Mouse (Mus musculus) lung, embryonic 15.5 days (tissue): ENCODE results near the gene Wdr46. TPM values are rescaled to one million over a fixed set of nuclear protein-coding genes. Genes with fewer than 3 reads are reported as not detected.

Experiments used
- ATAC-seq: fragments of 200-750 bp; cut with Nextera tagmentation; 2 replicates; pipeline ENCODE4 v1.8.0; 2017; ENCODE audit warnings: moderate number of reproducible peaks, borderline replicate concordance; ENCODE audit not compliant: low FRiP score, low TSS enrichment; ENCODE audit errors: extremely low read depth
- H3K27ac ChIP-seq: fragments of 300-500 bp; sonication (generic); 2 replicates; pipeline ENCODE4 v1.5.1; 2015; ENCODE audit warnings: moderate library complexity, mild to moderate bottlenecking, inconsistent platforms
- H3K27me3 ChIP-seq: fragments of 300-500 bp; sonication (generic); 2 replicates; pipeline ENCODE4 v1.6.1; 2015; ENCODE audit warnings: inconsistent platforms
- H3K36me3 ChIP-seq: fragments of 300-500 bp; sonication (generic); 2 replicates; pipeline ENCODE4 v1.6.1; 2015; ENCODE audit warnings: inconsistent platforms
- H3K4me1 ChIP-seq: fragments of 300-500 bp; sonication (generic); 2 replicates; pipeline ENCODE4 v1.6.1; 2015; ENCODE audit warnings: inconsistent platforms
- H3K4me2 ChIP-seq: fragments of 300-500 bp; sonication (generic); 2 replicates; pipeline ENCODE4 v1.6.1; 2015; ENCODE audit warnings: inconsistent platforms, mild to moderate bottlenecking, moderate library complexity
- H3K4me3 ChIP-seq: fragments of 300-500 bp; sonication (generic); 2 replicates; pipeline ENCODE4 v1.5.1; 2015; ENCODE audit warnings: mild to moderate bottlenecking, inconsistent platforms
- H3K9ac ChIP-seq: fragments of 300-500 bp; sonication (generic); 2 replicates; pipeline ENCODE4 v1.6.1; 2015; ENCODE audit warnings: inconsistent platforms
- H3K9me3 ChIP-seq: fragments of 300-500 bp; sonication (generic); 2 replicates; pipeline ENCODE4 v1.6.1; 2016; ENCODE audit warnings: inconsistent platforms
- WGBS: fragments of 180-500 bp; shearing (Covaris S2); methylation state at CpG from one replicate; pipeline ENCODE4 v1.1.7; 2015; 5-methylcytosine and 5-hydroxymethylcytosine counted together
- polyA plus RNA-seq: library from polyadenylated mRNA; unstranded; fragments of >200 nt; fragmentation: Nextera tagmentation; extraction: Ambion mirVana; gene quantifications from 2 replicates; pipeline ENCODE4 v1.2.1, GENCODE M21; 2015

Gene Wdr46
- polyA plus RNA-seq, 1 experiment from 2014 or later = 34.2 TPM

DNA sequence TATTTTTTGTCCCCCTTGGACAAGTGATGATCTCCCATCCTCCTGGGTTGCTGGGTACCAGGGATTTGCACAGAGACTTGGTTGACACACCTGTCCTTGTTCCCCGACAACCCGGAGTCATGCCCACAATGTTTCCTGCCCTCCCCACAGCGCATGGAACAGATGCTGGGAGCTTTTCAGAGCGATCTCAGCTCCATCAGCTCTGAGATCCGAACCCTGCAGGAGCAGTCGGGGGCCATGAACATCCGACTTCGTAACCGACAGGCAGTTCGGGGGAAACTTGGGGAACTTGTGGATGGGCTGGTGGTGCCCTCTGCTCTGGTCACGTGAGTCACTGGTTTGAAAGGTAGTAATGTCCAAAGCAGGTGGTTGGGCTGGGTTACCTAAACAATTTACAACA, 18.0 kb downstream of the Wdr46 start:
- peaks cover 52% of the 10 kb centered on the region for H3K36me3 ChIP-seq

DNA sequence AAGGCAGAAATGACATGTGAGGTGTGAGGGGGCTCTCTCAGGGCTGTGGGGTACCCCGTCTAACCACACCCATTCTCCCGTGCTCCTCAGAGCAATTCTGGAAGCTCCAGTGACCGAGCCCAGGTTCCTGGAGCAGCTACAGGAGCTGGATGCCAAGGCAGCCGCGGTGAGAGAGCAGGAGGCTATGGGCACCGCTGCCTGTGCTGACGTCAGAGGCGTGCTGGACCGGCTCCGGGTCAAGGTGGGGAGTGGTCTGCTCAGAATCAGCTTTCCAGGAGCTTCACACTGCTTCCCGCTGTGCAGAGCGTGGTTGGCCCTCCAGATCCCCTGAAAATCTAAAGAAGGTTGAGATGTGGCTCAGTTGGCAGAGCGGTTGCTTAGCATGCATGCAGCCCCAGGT, 18.7 kb downstream of the Wdr46 start:
- no peak overlapping the region for H3K4me3 ChIP-seq
- H3K27ac ChIP-seq = no peak overlapping the region
- WGBS = 94% methylated on average over 13 of the region's 13 CpGs
- peaks cover 50% of the 10 kb centered on the region for H3K36me3 ChIP-seq
- H3K4me2 ChIP-seq = no peak overlapping the region
- no peak overlapping the region for H3K9ac ChIP-seq
- H3K9me3 ChIP-seq = no peaks in the 10 kb centered on the region
- ATAC-seq = no peak
- peaks cover 14% of the 10 kb centered on the region for H3K4me1 ChIP-seq
- H3K27me3 ChIP-seq = no peaks in the 10 kb centered on the region

More for the DNA sequence above, 18.0 kb downstream of the Wdr46 start:
- no peak overlapping the region for H3K9ac ChIP-seq
- H3K4me3 ChIP-seq = no peak overlapping the region
- no peak overlapping the region for H3K27ac ChIP-seq
- 91% methylated on average over 11 of the region's 11 CpGs for WGBS
- no peaks in the 10 kb centered on the region for H3K27me3 ChIP-seq
- no peak overlapping the region for H3K4me2 ChIP-seq
- H3K9me3 ChIP-seq = no peaks in the 10 kb centered on the region
- no peak for ATAC-seq
- H3K4me1 ChIP-seq = peaks cover 21% of the 10 kb centered on the region

DNA sequence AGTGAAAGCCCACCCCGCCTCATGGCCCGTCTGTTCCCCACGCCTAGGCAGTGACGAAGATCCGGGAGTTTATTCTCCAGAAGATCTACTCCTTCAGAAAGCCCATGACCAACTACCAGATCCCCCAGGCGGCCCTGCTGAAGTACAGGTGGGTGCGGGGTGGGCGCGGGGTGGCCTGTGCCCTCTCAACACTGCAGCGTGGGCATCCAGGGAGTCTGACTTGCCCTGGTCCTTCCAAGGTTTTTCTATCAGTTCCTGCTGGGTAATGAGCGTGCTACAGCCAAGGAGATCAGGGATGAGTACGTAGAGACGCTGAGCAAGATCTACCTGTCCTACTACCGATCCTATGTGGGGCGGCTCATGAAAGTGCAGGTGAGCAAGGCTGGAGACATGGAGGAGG, 19.5 kb downstream of the Wdr46 start:
- WGBS = 91% methylated on average over 15 of the region's 15 CpGs
- Histone ChIP-seq H3K9me3 (no peaks in the 10 kb centered on the region), H3K4me1 (peaks cover 9% of the 10 kb centered on the region; the same call in 1 of the 2 replicates), H3K27ac (no peak overlapping the region), H3K4me3 (no peak overlapping the region), H3K36me3 (peaks cover 51% of the 10 kb centered on the region), H3K9ac (no peak overlapping the region), H3K27me3 (no peaks in the 10 kb centered on the region), H3K4me2 (no peak overlapping the region)
- no peak for ATAC-seq

DNA sequence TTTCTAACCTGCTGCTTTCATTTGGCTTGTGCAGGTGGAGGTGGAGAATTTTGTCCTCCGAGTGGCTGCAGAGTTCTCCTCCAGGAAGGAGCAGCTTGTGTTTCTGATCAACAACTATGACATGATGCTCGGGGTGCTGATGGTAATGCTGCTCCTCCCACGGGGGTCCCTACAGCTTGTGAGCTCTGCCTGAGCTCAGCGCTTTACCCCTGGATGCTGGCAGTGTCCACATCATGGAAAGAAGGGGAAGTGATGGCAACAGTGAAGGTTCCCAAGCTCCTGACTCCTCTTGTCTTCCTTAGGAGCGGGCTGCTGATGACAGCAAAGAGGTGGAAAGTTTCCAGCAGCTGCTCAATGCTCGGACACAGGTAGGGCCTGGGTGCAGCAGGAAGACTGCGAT, 22.4 kb downstream of the Wdr46 start:
- Histone ChIP-seq H3K9me3 (no peaks in the 10 kb centered on the region), H3K4me1 (no peaks in the 10 kb centered on the region), H3K9ac (no peak overlapping the region), H3K36me3 (peaks cover 56% of the 10 kb centered on the region), H3K4me2 (no peak overlapping the region), H3K27ac (no peak overlapping the region), H3K4me3 (no peak overlapping the region), H3K27me3 (no peaks in the 10 kb centered on the region)
- ATAC-seq = no peak
- WGBS = 89% methylated on average over 7 of the region's 7 CpGs

DNA sequence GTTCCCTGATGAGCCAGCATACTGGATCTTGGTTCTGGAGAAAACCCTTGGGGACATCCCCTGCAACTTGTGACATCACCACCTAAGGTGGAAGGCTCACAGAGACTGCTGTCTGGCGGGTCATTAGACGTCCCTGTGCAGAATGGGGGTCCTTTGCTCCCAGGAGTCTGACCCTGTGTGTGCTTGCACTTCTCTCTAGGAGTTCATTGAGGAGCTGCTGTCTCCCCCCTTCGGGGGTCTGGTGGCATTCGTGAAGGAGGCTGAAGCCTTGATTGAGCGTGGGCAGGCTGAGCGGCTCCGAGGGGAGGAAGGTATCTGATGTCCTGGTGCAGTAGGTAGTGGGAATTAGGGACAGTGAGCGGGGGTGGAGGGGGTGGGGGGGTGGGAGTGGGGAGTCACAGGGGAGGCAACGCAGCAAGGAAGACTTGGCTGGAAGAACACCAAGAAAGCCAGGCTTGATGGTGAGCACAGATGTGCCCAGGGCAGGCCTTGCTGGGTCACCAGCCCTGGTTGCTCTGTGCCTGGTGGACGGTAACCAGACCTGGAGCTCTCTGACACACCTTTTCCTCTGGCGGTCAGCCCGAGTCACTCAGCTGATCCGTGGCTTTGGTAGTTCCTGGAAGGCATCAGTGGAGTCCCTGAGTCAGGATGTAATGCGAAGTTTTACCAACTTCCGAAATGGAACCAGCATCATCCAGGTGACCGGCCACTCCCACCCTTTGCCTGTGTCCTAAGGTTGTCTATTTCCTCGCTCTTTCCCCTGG, 24.8 kb downstream of the Wdr46 start:
- Histone ChIP-seq H3K4me1 (no peaks in the 10 kb centered on the region), H3K9me3 (no peaks in the 10 kb centered on the region), H3K4me2 (no peak overlapping the region), H3K27ac (no peak overlapping the region), H3K4me3 (no peak overlapping the region), H3K27me3 (no peaks in the 10 kb centered on the region), H3K9ac (no peak overlapping the region), H3K36me3 (peaks cover 38% of the 10 kb centered on the region)
- WGBS = 88% methylated on average over 17 of the region's 17 CpGs
- no peak for ATAC-seq

DNA sequence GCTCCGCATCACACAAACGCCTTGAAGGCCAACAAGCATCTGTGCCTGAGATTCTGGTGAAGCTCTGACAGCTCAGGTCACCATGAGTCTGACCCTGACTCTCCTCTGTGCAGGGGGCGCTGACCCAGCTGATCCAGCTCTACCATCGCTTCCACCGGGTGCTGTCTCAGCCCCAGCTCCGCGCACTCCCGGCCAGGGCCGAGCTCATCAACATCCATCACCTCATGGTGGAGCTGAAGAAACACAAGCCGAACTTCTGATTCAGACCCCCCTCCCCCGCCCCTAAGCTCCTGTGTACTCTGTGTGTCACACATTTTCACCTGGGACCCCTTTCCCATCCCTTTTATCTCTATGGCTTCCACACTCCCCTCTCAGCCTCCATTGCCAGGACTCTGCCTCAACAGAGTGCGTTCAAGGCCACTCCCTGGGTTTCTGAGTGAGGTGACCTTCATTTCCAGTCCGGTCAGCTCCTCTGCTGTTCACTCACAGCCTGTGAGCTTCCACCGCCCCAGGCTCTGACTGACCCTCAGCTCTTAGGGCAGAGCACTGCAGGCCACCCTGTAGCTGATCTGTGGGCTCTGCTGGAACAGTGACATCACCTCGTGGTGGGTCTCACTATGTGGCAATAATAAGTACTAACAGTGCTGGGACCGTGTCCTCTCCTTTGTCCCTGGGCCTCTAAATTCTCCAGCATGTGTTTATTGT, 25.5 kb downstream of the Wdr46 start:
- no peaks in the 10 kb centered on the region for H3K4me1 ChIP-seq
- no peak overlapping the region for H3K4me3 ChIP-seq
- H3K4me2 ChIP-seq = no peak overlapping the region
- H3K9ac ChIP-seq = no peak overlapping the region
- 73% methylated on average over 16 of the region's 16 CpGs for WGBS
- no peak; the same call in 1 of the 2 replicates for ATAC-seq
- H3K36me3 ChIP-seq = peaks cover 34% of the 10 kb centered on the region
- H3K27ac ChIP-seq = no peak overlapping the region
- no peaks in the 10 kb centered on the region for H3K27me3 ChIP-seq
- H3K9me3 ChIP-seq = no peaks in the 10 kb centered on the region

DNA sequence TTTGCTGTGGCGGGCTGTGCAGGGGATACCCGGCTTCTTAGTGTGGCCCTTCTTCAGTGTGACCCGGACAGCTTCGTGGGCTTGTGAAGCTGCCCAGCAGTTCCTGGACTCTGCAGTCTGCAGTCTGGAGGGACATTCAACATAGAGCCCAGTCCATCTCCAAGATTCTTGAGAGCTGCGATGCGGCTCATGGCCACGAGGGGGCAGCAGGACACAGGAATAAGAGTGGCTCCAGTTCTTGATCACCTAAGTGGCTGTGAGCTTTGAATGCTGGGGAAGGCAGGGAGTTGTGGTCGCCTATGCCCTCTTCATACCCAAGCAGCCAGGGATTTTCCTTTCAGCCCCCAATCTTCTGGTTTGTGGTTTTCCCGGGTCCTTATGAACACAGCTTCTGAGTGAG, 28.0 kb downstream of the Wdr46 start:
- peak; percentile 63 for ATAC-seq
- Histone ChIP-seq H3K9ac (no peak overlapping the region), H3K4me2 (no peak overlapping the region), H3K27ac (no peak overlapping the region), H3K36me3 (peaks cover 12% of the 10 kb centered on the region), H3K4me1 (no peaks in the 10 kb centered on the region), H3K4me3 (no peak overlapping the region), H3K9me3 (no peaks in the 10 kb centered on the region), H3K27me3 (no peaks in the 10 kb centered on the region; the same call in 1 of the 2 replicates)
- 2% methylated on average over 9 of the region's 9 CpGs for WGBS

DNA sequence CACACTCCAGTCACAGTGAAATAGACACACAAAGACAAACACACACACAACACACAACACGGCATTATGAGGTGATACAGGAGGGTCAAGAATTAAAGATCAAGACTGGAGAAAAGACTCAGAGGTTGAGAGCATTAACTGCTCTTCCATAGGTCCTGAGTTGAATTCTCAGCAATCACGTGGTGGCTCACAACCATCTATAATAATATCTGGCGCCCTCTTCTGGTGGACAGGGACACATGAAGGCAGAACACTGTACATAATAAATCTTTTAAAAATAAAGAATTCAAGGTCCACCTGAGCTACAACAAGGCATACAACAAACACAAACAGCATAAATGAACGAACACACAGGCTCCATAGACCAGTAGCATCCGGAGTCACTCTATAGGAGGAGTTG, 28.5 kb downstream of the Wdr46 start:
- Histone ChIP-seq H3K4me3 (no peak overlapping the region), H3K9me3 (no peaks in the 10 kb centered on the region), H3K27me3 (no peaks in the 10 kb centered on the region; the same call in 1 of the 2 replicates), H3K27ac (no peak overlapping the region), H3K4me1 (no peaks in the 10 kb centered on the region), H3K4me2 (no peak overlapping the region), H3K36me3 (peaks cover 8% of the 10 kb centered on the region; the same call in 1 of the 2 replicates), H3K9ac (no peak overlapping the region)
- WGBS = 28% methylated on average over 5 of the region's 5 CpGs
- no peak for ATAC-seq

DNA sequence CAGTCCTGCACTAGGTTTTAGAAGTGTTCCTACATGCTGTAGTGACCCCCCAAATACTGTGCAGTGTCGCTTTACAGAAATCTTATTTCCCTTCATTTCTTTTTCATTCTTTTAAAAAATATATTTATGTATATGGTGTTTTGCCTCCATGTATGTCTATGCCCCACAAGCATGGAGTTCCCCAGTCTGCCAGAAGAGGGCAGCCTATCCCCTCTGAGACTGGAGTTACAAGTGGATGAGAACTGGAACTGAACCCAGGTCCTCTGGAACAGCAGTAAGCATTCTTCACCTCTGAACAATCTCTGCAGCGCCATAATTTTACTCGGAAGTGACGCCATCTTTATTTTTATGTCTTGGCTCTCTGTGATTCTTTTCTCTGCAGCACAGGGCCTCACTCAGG, 28.9 kb downstream of the Wdr46 start:
- 76% methylated on average over 4 of the region's 4 CpGs for WGBS
- Histone ChIP-seq H3K4me1 (no peaks in the 10 kb centered on the region), H3K9ac (no peak overlapping the region), H3K9me3 (no peaks in the 10 kb centered on the region), H3K4me3 (no peak overlapping the region), H3K27ac (no peak overlapping the region), H3K4me2 (no peak overlapping the region), H3K36me3 (peaks cover 8% of the 10 kb centered on the region; the same call in 1 of the 2 replicates), H3K27me3 (no peaks in the 10 kb centered on the region; the same call in 1 of the 2 replicates)
- ATAC-seq = no peak

DNA sequence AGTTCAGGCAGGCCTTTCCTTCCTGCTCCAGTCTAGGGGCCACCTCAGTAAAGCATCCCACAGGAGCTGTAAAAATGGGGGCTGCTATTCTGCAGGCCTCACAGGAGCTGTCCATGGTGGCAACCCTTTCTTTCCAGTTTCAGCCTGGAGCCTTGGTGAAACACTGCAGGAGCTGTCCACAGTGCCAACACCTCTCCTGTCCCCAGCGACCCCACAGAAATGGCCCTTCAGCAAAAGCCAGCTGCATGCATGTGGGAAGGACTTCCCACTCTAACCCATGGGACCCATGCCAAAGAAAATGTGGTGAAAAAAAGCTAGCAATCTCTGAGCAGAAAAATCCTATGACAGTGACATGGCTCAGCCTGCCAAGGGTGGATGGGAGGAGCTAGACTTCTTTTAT, 32.2 kb downstream of the Wdr46 start:
- H3K36me3 ChIP-seq = no peaks in the 10 kb centered on the region
- H3K4me1 ChIP-seq = peaks cover under 1% of the 10 kb centered on the region
- H3K9me3 ChIP-seq = no peaks in the 10 kb centered on the region
- peak; percentile 65; the same call in 1 of the 2 replicates for ATAC-seq
- 4% methylated on average over 1 of the region's 1 CpGs for WGBS
- H3K27ac ChIP-seq = no peak overlapping the region
- no peak overlapping the region for H3K4me2 ChIP-seq
- H3K9ac ChIP-seq = no peak overlapping the region
- H3K27me3 ChIP-seq = peaks cover 19% of the 10 kb centered on the region
- no peak overlapping the region for H3K4me3 ChIP-seq

DNA sequence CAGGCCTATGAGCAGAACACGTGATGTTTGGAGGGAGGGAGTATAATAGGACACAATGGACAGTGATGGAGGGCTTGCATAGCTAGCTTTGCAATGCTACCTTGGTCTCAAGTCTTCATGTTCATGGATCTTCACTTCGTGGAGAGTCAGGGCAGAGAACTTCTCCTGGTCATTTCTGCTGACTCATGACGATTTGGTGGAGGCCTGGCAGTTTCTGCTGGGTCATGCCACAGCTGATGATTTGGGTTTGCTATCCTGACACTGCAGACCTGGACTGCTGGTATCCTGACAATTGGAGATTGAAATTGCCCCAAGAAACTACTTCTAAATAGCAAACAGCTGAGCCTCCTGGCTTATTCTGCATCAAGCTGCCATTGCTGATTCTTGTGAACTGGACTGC, 33.1 kb downstream of the Wdr46 start:
- peaks cover 28% of the 10 kb centered on the region for H3K27me3 ChIP-seq
- ATAC-seq = no peak
- H3K4me2 ChIP-seq = no peak overlapping the region
- H3K4me1 ChIP-seq = peaks cover 10% of the 10 kb centered on the region
- no peak overlapping the region for H3K27ac ChIP-seq
- no peak overlapping the region for H3K9ac ChIP-seq
- H3K9me3 ChIP-seq = no peaks in the 10 kb centered on the region
- 42% methylated on average over 3 of the region's 3 CpGs for WGBS
- no peaks in the 10 kb centered on the region for H3K36me3 ChIP-seq
- H3K4me3 ChIP-seq = no peak overlapping the region

DNA sequence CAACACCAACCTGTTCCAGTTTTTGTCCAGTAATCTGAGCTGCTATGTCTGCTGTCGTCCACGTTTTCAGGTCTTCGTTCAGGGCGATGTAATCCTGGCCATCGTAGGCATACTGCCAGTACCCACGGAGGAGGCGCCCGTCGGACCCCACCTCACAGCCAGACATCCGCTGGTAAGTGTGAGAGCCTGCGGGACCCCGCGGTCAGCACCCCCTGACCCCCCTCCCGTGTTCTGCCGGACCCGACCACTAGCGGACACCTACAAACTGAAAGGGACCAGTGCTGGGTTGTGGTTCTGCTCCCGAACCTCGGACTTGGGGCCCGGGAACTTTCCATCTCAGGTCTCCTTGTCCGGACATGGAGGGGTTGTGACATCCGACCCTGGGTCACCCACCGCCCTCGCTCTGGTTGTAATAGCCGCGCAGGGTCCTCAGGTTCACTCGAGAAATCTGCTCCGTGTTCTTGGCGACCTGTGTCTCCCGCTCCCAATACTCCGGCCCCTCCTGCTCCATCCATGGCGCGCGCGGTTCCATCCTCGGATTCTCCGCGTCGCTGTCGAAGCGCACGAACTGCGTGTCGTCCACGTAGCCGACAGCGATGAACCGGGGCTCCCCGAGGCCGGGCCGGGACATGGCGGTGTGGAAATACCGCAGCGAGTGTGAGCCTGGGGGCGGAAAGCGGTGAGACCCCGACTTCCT, 37.5 kb downstream of the Wdr46 start:
- no peak for ATAC-seq
- H3K4me3 ChIP-seq = peak overlapping the region; percentile 34
- no peaks in the 10 kb centered on the region for H3K9me3 ChIP-seq
- no peak overlapping the region for H3K9ac ChIP-seq
- peaks cover 46% of the 10 kb centered on the region for H3K27me3 ChIP-seq
- H3K27ac ChIP-seq = no peak overlapping the region
- peak overlapping the region; percentile 62 for H3K4me2 ChIP-seq
- H3K4me1 ChIP-seq = peaks cover 37% of the 10 kb centered on the region
- no peaks in the 10 kb centered on the region for H3K36me3 ChIP-seq
- WGBS = 2% methylated on average over 57 of the region's 57 CpGs
